Mouse (Mus musculus): ENCODE data around the gene Krtap29-1. TPM values are rescaled to one million over a fixed set of nuclear protein-coding genes. Genes with fewer than 3 reads are reported as not detected.

Krtap29-1 gene
- total RNA-seq, 1 experiment = not detected

- Histone ChIP-seq H3K9me3 (ENCODE audit: control insufficient read depth, insufficient read depth, low read depth, low read length) (no peaks in the 10 kb centered on the region), H3K4me3 (ENCODE audit: insufficient read depth in 1 of 2, low read depth in 1 of 2, low read length in 2 of 2, poor library complexity in 1 of 2, severe bottlenecking in 1 of 2) (no peak overlapping the region), H3K9ac (ENCODE audit: insufficient read depth, low read depth, low read length, poor library complexity, severe bottlenecking) (no peak overlapping the region), H3K4me1 (ENCODE audit: control insufficient read depth in 2 of 2, insufficient read depth in 2 of 2, low read length in 2 of 2, poor library complexity in 1 of 2) (no peaks in the 10 kb centered on the region), H3K36me3 (ENCODE audit: control insufficient read depth, insufficient read depth, low read length, poor library complexity, severe bottlenecking) (no peaks in the 10 kb centered on the region), H3K27ac (ENCODE audit: insufficient read depth, low read depth, low read length, poor library complexity, severe bottlenecking) (no peak overlapping the region)
- DNase-seq (ENCODE audit: low read depth, low spot score) = no peak
- TF ChIP-seq MAFK (IDR thresholded peaks at IDR 0.05; ENCODE audit: insufficient read depth, low read depth, low read length) (no peak), ZNF384 (IDR thresholded peaks at IDR 0.05; ENCODE audit: low read depth, low read length) (no peak), HCFC1 (IDR thresholded peaks at IDR 0.05; ENCODE audit: borderline replicate concordance, insufficient read depth, low read length) (no peak), CHD2 (IDR thresholded peaks at IDR 0.05; ENCODE audit: low read depth, low read length) (no peak), ZC3H11A (IDR thresholded peaks at IDR 0.05; ENCODE audit: borderline replicate concordance, low read depth, low read length) (no peak)
- in situ Hi-C loops (cut with MboI; ENCODE audit: low sequenced_read_pairs in 2 of 2, unreplicated experiment in 2 of 2) = no loop called here
Observed at GRCm38 (mm10) chr11:99999091-99999490, 20.2 kb upstream of the Krtap29-1 start.

GRCm38 (mm10) chr11:99994384-99994661 is 15.5 kb upstream of the Krtap29-1 start:
- Histone ChIP-seq H3K9ac (ENCODE audit: insufficient read depth, low read depth, low read length, poor library complexity, severe bottlenecking) (no peak overlapping the region), H3K4me3 (ENCODE audit: insufficient read depth in 1 of 2, low read depth in 1 of 2, low read length in 2 of 2, poor library complexity in 1 of 2, severe bottlenecking in 1 of 2) (no peak overlapping the region), H3K27ac (ENCODE audit: insufficient read depth, low read depth, low read length, poor library complexity, severe bottlenecking) (no peak overlapping the region), H3K36me3 (ENCODE audit: control insufficient read depth, insufficient read depth, low read length, poor library complexity, severe bottlenecking) (no peaks in the 10 kb centered on the region), H3K4me1 (ENCODE audit: control insufficient read depth in 2 of 2, insufficient read depth in 2 of 2, low read length in 2 of 2, poor library complexity in 1 of 2) (no peaks in the 10 kb centered on the region), H3K9me3 (ENCODE audit: control insufficient read depth, insufficient read depth, low read depth, low read length) (no peaks in the 10 kb centered on the region)
- TF ChIP-seq MAFK (IDR thresholded peaks at IDR 0.05; ENCODE audit: insufficient read depth, low read depth, low read length) = no peak
- TF ChIP-seq CHD2 (IDR thresholded peaks at IDR 0.05; ENCODE audit: low read depth, low read length) = no peak
- no peak for TF ChIP-seq ZC3H11A (IDR thresholded peaks at IDR 0.05; ENCODE audit: borderline replicate concordance, low read depth, low read length)
- TF ChIP-seq HCFC1 (IDR thresholded peaks at IDR 0.05; ENCODE audit: borderline replicate concordance, insufficient read depth, low read length) = no peak
- TF ChIP-seq ZNF384 (IDR thresholded peaks at IDR 0.05; ENCODE audit: low read depth, low read length) = no peak
- no peak for DNase-seq (ENCODE audit: low read depth, low spot score)
- in situ Hi-C loops (cut with MboI; ENCODE audit: low sequenced_read_pairs in 2 of 2, unreplicated experiment in 2 of 2) = no loop called here

GRCm38 (mm10) chr11:99993620-99994383 is 14.9 kb upstream of the Krtap29-1 start, which contains the start of gene Krtap17-1:
Gene Krtap17-1, minus strand, starts transcription at chr11:99993994.
- H3K4me3 ChIP-seq (ENCODE audit: insufficient read depth in 1 of 2, low read depth in 1 of 2, low read length in 2 of 2, poor library complexity in 1 of 2, severe bottlenecking in 1 of 2) = peak within 1 kb of the TSS; percentile 32 to 62; a peak in 3 of 4 replicates
- H3K36me3 ChIP-seq (ENCODE audit: control insufficient read depth, insufficient read depth, low read length, poor library complexity, severe bottlenecking) = no peaks in the 10 kb centered on the region
- TF ChIP-seq MAFK (IDR thresholded peaks at IDR 0.05; ENCODE audit: insufficient read depth, low read depth, low read length) (no peak), ZC3H11A (IDR thresholded peaks at IDR 0.05; ENCODE audit: borderline replicate concordance, low read depth, low read length) (no peak), ZNF384 (IDR thresholded peaks at IDR 0.05; ENCODE audit: low read depth, low read length) (no peak), HCFC1 (IDR thresholded peaks at IDR 0.05; ENCODE audit: borderline replicate concordance, insufficient read depth, low read length) (no peak), CHD2 (IDR thresholded peaks at IDR 0.05; ENCODE audit: low read depth, low read length) (no peak)
- H3K4me1 ChIP-seq (ENCODE audit: control insufficient read depth in 2 of 2, insufficient read depth in 2 of 2, low read length in 2 of 2, poor library complexity in 1 of 2) = no peaks in the 10 kb centered on the region
- no peak within 1 kb of the TSS for H3K27ac ChIP-seq (ENCODE audit: insufficient read depth, low read depth, low read length, poor library complexity, severe bottlenecking)
- DNase-seq (ENCODE audit: low read depth, low spot score) = no peak
- H3K9me3 ChIP-seq (ENCODE audit: control insufficient read depth, insufficient read depth, low read depth, low read length) = no peaks in the 10 kb centered on the region
- in situ Hi-C loops (cut with MboI; ENCODE audit: low sequenced_read_pairs in 2 of 2, unreplicated experiment in 2 of 2) = no loop called here
- peak within 1 kb of the TSS; percentile 44; the same call in 1 of the 2 replicates for H3K9ac ChIP-seq (ENCODE audit: insufficient read depth, low read depth, low read length, poor library complexity, severe bottlenecking)

- H3K4me1 ChIP-seq (ENCODE audit: control insufficient read depth in 2 of 2, insufficient read depth in 2 of 2, low read length in 2 of 2, poor library complexity in 1 of 2) = no peaks in the 10 kb centered on the region
- no peak for TF ChIP-seq ZC3H11A (IDR thresholded peaks at IDR 0.05; ENCODE audit: borderline replicate concordance, low read depth, low read length)
- TF ChIP-seq MAFK (IDR thresholded peaks at IDR 0.05; ENCODE audit: insufficient read depth, low read depth, low read length) = no peak
- H3K27ac ChIP-seq (ENCODE audit: insufficient read depth, low read depth, low read length, poor library complexity, severe bottlenecking) = no peak overlapping the region
- no peaks in the 10 kb centered on the region for H3K9me3 ChIP-seq (ENCODE audit: control insufficient read depth, insufficient read depth, low read depth, low read length)
- DNase-seq (ENCODE audit: low read depth, low spot score) = no peak
- H3K36me3 ChIP-seq (ENCODE audit: control insufficient read depth, insufficient read depth, low read length, poor library complexity, severe bottlenecking) = no peaks in the 10 kb centered on the region
- no peak overlapping the region for H3K4me3 ChIP-seq (ENCODE audit: insufficient read depth in 1 of 2, low read depth in 1 of 2, low read length in 2 of 2, poor library complexity in 1 of 2, severe bottlenecking in 1 of 2)
- no peak overlapping the region for H3K9ac ChIP-seq (ENCODE audit: insufficient read depth, low read depth, low read length, poor library complexity, severe bottlenecking)
- in situ Hi-C loops (cut with MboI; ENCODE audit: low sequenced_read_pairs in 2 of 2, unreplicated experiment in 2 of 2) = no loop called here
Observed at GRCm38 (mm10) chr11:99990571-99990970, 11.7 kb upstream of the Krtap29-1 start.
